Mouse (Mus musculus) forebrain, embryonic 10.5 days (tissue): ENCODE results near the gene Ap3d1. TPM values are rescaled to one million over a fixed set of nuclear protein-coding genes. Genes with fewer than 3 reads are reported as not detected.

Experiments used
- DNase-seq: peaks from one replicate; pipeline ENCODE4 v3.0.0-alpha.2; 2017; ENCODE audit warnings: low spot score; ENCODE audit errors: extremely low spot score
- H3K27ac ChIP-seq: fragments of 300-500 bp; sonication (generic); 2 replicates; pipeline ENCODE4 v1.5.1; 2016; ENCODE audit warnings: mild to moderate bottlenecking
- H3K27me3 ChIP-seq: fragments of 300-500 bp; sonication (generic); 2 replicates; pipeline ENCODE4 v1.6.1; 2016; ENCODE audit warnings: mild to moderate bottlenecking; ENCODE audit not compliant: poor library complexity, severe bottlenecking
- H3K36me3 ChIP-seq: fragments of 300-500 bp; sonication (generic); replicated peaks from 2 replicates; pipeline ENCODE4 v1.6.1; 2016; ENCODE audit warnings: mild to moderate bottlenecking, moderate library complexity
- H3K4me1 ChIP-seq: fragments of 300-500 bp; sonication (generic); 2 replicates; pipeline ENCODE4 v1.6.1; 2016
- H3K4me3 ChIP-seq: fragments of 300-500 bp; sonication (generic); 2 replicates; pipeline ENCODE4 v1.5.1; 2016; ENCODE audit warnings: mild to moderate bottlenecking, moderate library complexity
- H3K9me3 ChIP-seq: fragments of 300-500 bp; sonication (generic); 2 replicates; pipeline ENCODE4 v1.6.1; 2016; ENCODE audit warnings: mild to moderate bottlenecking, moderate library complexity
- WGBS: fragments of 180-500 bp; shearing (Covaris S2); methylation state at CpG from one replicate; pipeline ENCODE4 v1.1.7; 2016; 5-methylcytosine and 5-hydroxymethylcytosine counted together
- polyA plus RNA-seq: library from polyadenylated mRNA; unstranded; fragments of >200 nt; fragmentation: Nextera tagmentation; extraction: Ambion mirVana; gene quantifications from 2 replicates; pipeline ENCODE4 v1.2.1, GENCODE M21; 2016

Gene Ap3d1
- polyA plus RNA-seq, 1 experiment from 2014 or later, result 58.7 TPM

- no peak for DNase-seq
- 90% methylated on average over 9 of the region's 9 CpGs for WGBS
- H3K4me1 ChIP-seq, result peaks cover 55% of the 10 kb centered on the region
Observed at GRCm38 (mm10) chr10:80698605-80699004, 43.5 kb downstream of the Ap3d1 start.

GRCm38 (mm10) chr10:80697812-80698211, 44.3 kb downstream of the Ap3d1 start:
- H3K4me3 ChIP-seq, result 0 out of 2 replicates have a peak overlapping the region, but pooled peaks have one; percentile 1
- H3K4me1 ChIP-seq, result peaks cover 47% of the 10 kb centered on the region
- no peaks in the 10 kb centered on the region for H3K27me3 ChIP-seq
- H3K36me3 ChIP-seq, result peaks cover 34% of the 10 kb centered on the region
- peak overlapping the region; percentile 45 for H3K27ac ChIP-seq
- no peak for DNase-seq
- H3K9me3 ChIP-seq, result no peaks in the 10 kb centered on the region
- 85% methylated on average over 9 of the region's 9 CpGs for WGBS

More at GRCm38 (mm10) chr10:80698605-80699004, 43.5 kb downstream of the Ap3d1 start:
- peaks cover 33% of the 10 kb centered on the region for H3K36me3 ChIP-seq
- peak overlapping the region; percentile 7; the same call in 1 of the 2 replicates for H3K4me3 ChIP-seq
- H3K9me3 ChIP-seq, result no peaks in the 10 kb centered on the region
- peak overlapping the region; percentile 45 for H3K27ac ChIP-seq
- no peaks in the 10 kb centered on the region for H3K27me3 ChIP-seq

GRCm38 (mm10) chr10:80697393-80697787, 44.7 kb downstream of the Ap3d1 start:
- H3K9me3 ChIP-seq, result no peaks in the 10 kb centered on the region
- 0 out of 2 replicates have a peak overlapping the region, but pooled peaks have one; percentile 1 for H3K4me3 ChIP-seq
- DNase-seq, result no peak
- no peaks in the 10 kb centered on the region for H3K27me3 ChIP-seq
- H3K4me1 ChIP-seq, result peaks cover 43% of the 10 kb centered on the region
- WGBS, result 93% methylated on average over 8 of the region's 8 CpGs
- peaks cover 34% of the 10 kb centered on the region for H3K36me3 ChIP-seq
- no peak overlapping the region for H3K27ac ChIP-seq

- Histone ChIP-seq H3K36me3 (peaks cover 34% of the 10 kb centered on the region), H3K27me3 (no peaks in the 10 kb centered on the region), H3K9me3 (no peaks in the 10 kb centered on the region), H3K27ac (no peak overlapping the region), H3K4me3 (no peak overlapping the region), H3K4me1 (peaks cover 41% of the 10 kb centered on the region)
- 78% methylated on average over 12 of the region's 12 CpGs for WGBS
- DNase-seq, result no peak
Observed at GRCm38 (mm10) chr10:80696502-80697392, 45.3 kb downstream of the Ap3d1 start.

- DNase-seq, result no peak
- Histone ChIP-seq H3K9me3 (no peaks in the 10 kb centered on the region), H3K36me3 (peaks cover 40% of the 10 kb centered on the region), H3K27me3 (no peaks in the 10 kb centered on the region), H3K4me3 (no peak overlapping the region), H3K27ac (no peak overlapping the region), H3K4me1 (peaks cover 35% of the 10 kb centered on the region)
- 81% methylated on average over 10 of the region's 10 CpGs for WGBS
Observed at GRCm38 (mm10) chr10:80695801-80696501, 46.1 kb downstream of the Ap3d1 start.

- peak overlapping the region; percentile 41; the same call in 1 of the 2 replicates for H3K27ac ChIP-seq
- no peak overlapping the region for H3K4me3 ChIP-seq
- 83% methylated on average over 2 of the region's 2 CpGs for WGBS
- H3K36me3 ChIP-seq, result peaks cover 48% of the 10 kb centered on the region
- no peaks in the 10 kb centered on the region for H3K27me3 ChIP-seq
- no peak for DNase-seq
- H3K4me1 ChIP-seq, result peaks cover 27% of the 10 kb centered on the region
- H3K9me3 ChIP-seq, result no peaks in the 10 kb centered on the region
Observed at GRCm38 (mm10) chr10:80695186-80695585, 46.9 kb downstream of the Ap3d1 start.

GRCm38 (mm10) chr10:80694159-80694938, 47.7 kb downstream of the Ap3d1 start:
- Histone ChIP-seq H3K27ac (no peak overlapping the region), H3K36me3 (peaks cover 57% of the 10 kb centered on the region), H3K4me1 (peaks cover 23% of the 10 kb centered on the region), H3K9me3 (no peaks in the 10 kb centered on the region), H3K27me3 (no peaks in the 10 kb centered on the region), H3K4me3 (0 out of 2 replicates have a peak overlapping the region, but pooled peaks have one; percentile 3)
- no peak for DNase-seq
- 90% methylated on average over 13 of the region's 13 CpGs for WGBS

GRCm38 (mm10) chr10:80693401-80694045, 48.5 kb downstream of the Ap3d1 start:
- 92% methylated on average over 12 of the region's 12 CpGs for WGBS
- no peak for DNase-seq
- H3K4me3 ChIP-seq, result no peak overlapping the region
- no peak overlapping the region for H3K27ac ChIP-seq
- peaks cover 56% of the 10 kb centered on the region for H3K36me3 ChIP-seq
- H3K4me1 ChIP-seq, result peaks cover 21% of the 10 kb centered on the region
- H3K9me3 ChIP-seq, result no peaks in the 10 kb centered on the region
- H3K27me3 ChIP-seq, result no peaks in the 10 kb centered on the region

GRCm38 (mm10) chr10:80692249-80693165, 49.6 kb downstream of the Ap3d1 start:
- Histone ChIP-seq H3K9me3 (no peaks in the 10 kb centered on the region), H3K27ac (no peak overlapping the region), H3K4me3 (no peak overlapping the region), H3K27me3 (no peaks in the 10 kb centered on the region), H3K4me1 (peaks cover 13% of the 10 kb centered on the region), H3K36me3 (peaks cover 50% of the 10 kb centered on the region)
- no peak for DNase-seq
- 89% methylated on average over 14 of the region's 14 CpGs for WGBS

GRCm38 (mm10) chr10:80687850-80688249, 54.2 kb downstream of the Ap3d1 start:
- H3K36me3 ChIP-seq, result peaks cover 74% of the 10 kb centered on the region
- no peak for DNase-seq
- no peak overlapping the region for H3K27ac ChIP-seq
- H3K4me1 ChIP-seq, result no peaks in the 10 kb centered on the region
- no peaks in the 10 kb centered on the region for H3K27me3 ChIP-seq
- no peaks in the 10 kb centered on the region for H3K9me3 ChIP-seq
- WGBS, result 58% methylated on average over 5 of the region's 5 CpGs
- no peak overlapping the region for H3K4me3 ChIP-seq

- no peaks in the 10 kb centered on the region for H3K9me3 ChIP-seq
- no peaks in the 10 kb centered on the region for H3K27me3 ChIP-seq
- WGBS, result 94% methylated on average over 3 of the region's 3 CpGs
- no peak overlapping the region for H3K27ac ChIP-seq
- H3K36me3 ChIP-seq, result peaks cover 75% of the 10 kb centered on the region
- no peak for DNase-seq
- no peak overlapping the region for H3K4me3 ChIP-seq
- no peaks in the 10 kb centered on the region for H3K4me1 ChIP-seq
Observed at GRCm38 (mm10) chr10:80686617-80687016, 55.4 kb downstream of the Ap3d1 start.
